Mouse (Mus musculus): ENCODE measurements around the gene Hoxd11.

- TF ChIP-seq CTCF (IDR thresholded peaks at IDR 0.05; ENCODE audit: borderline replicate concordance, control insufficient read depth, extremely low read depth, insufficient read depth, low read length, poor library complexity): no peak
- no peak for TF ChIP-seq POLR2A (IDR thresholded peaks at IDR 0.05; ENCODE audit: control insufficient read depth, extremely low read depth, insufficient read depth, low read length, poor library complexity)
Measured at GRCm38 (mm10) chr2:74655821-74656631, 23.3 kb upstream of the Hoxd11 start.
